Mouse (Mus musculus): ENCODE data around the gene Olfr1209.

Gene Olfr1209

DNA sequence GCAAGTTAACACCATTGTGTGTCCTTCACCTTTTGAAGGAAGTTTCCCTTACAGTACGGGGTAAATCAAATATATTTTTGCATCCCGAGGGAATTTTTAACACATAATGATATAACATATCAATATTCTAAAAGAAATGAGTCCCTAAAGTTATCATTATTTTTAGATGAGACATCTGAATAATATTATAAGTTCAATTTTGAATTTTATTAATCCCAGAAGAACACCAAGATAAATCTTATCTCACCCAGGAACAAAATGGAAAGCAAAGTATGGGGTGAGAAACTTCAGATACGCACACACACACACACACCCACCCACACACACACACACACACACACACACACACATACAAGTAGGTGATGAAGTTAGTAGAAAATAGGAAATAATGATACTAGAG lies at the start of gene Olfr1209:
Gene Olfr1209 (minus strand): TSS at position 101 of the 400 bp plus-strand sequence.
- no peak for DNase-seq (ENCODE audit: low spot score)

- no peak for DNase-seq (ENCODE audit: low spot score)
These were observed 38.7 kb upstream of the Olfr1209 start, which contains the start of gene Olfr1212 for GRCm38 (mm10) chr2:88953669-88954068. TSS of gene Olfr1212 (plus strand) at chr2:88953969.

- DNase-seq (ENCODE audit: low spot score) = no peak
These were observed 23.1 kb upstream of the Olfr1209 start, which contains the start of gene Olfr1211 for GRCm38 (mm10) chr2:88938011-88938410. TSS of gene Olfr1211 (minus strand) at chr2:88938111.

GRCm38 (mm10) chr2:88902211-88902610 lies 12.7 kb downstream of the Olfr1209 start, which contains the start of gene Olfr1208:
TSS of gene Olfr1208 (minus strand) at chr2:88902311.
- DNase-seq (ENCODE audit: low spot score) = no peak

DNA sequence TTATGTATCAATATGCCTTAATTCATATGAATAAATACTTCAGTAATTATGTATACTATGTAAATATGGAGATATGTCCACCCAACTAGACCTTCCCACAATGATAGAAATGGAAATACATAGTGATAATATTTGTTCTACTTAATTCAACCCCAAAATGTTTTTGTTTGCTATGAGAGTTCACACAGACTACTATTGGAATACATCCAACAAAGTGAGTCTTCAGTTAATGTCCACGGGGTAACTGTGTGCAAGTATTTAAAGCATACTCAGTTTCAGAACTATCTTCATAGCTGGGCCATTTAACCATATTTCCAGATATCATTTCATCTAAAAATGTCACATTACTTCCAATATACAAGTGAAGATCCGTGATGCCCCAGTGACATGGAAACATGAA lies 52.0 kb downstream of the Olfr1209 start, which contains the start of gene Olfr1206:
Gene Olfr1206 (plus strand): TSS at position 301 of the 400 bp plus-strand sequence.
- no peak for DNase-seq (ENCODE audit: low spot score)
